Mouse (Mus musculus) urinary bladder, postnatal 4 days (tissue): ENCODE data around the gene Fam69b.
A peak's percentile ranks its signal among the peaks of the same experiment; 100 is the strongest.

Experiments used
- DNase-seq, 2 experiments: peaks; one replicate each; pipeline ENCODE4 v3.0.0; 2021 to 2022; ENCODE audit warnings: low spot score in 2 of 2

Gene Fam69b

DNA sequence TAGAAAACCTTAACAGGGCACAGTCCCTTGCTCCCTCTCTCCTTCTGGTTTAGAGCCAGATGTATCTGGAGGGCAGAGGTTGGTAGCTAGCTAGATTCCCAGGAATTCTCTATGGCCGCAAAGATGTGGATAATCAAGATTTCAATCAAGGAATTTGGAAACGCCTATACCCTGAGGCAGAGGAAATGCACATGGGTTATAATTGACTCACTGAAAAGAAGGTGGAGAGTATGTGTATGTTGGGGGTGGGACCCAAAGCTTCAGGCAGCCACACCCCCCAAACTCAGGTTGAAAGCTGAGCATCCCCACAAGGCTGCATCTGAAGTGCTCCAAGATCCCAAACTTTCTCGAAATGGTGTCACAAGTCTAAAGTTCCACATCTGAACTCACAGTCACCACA is 29.8 kb upstream of the Fam69b start:
- no peak for DNase-seq

DNA sequence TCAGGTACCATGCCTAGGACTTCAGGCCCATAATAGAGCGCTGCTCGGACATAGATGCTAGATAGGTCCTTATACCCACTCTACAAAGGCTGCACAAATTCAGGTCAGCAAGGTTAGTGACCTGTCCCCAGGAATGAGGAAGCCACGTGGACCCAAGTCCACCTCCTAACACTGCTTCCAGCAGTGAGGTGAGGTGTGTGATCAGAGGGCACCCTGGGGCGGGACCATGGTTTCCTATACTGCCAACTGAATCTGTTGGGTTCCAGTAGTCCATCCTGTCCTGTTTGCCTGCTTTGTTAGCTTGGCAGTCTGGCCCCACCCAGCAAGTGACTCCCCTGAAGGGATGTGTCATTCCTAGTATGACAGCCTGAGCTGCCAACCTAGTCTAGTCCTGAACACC is 28.3 kb upstream of the Fam69b start:
- DNase-seq: no peak

DNA sequence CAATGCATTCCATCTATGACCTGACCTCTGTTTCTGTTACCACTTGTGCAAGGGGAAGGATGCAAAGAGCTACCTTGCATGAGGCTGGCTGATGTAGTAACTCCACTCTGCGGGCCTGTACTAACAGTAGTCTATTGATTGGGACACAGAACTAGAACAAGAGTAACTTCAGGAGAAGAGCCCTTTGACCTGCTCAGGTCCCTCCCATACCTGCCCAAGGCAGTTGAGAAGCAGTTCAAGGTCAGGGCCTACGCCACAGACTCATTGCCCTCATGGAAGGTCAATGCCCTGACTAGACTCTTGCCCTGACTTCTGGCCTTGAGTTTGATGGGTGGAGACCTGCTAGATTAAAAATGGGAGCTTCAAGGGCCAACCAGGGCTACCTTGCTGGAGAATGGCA is 27.6 kb upstream of the Fam69b start:
- no peak for DNase-seq

DNA sequence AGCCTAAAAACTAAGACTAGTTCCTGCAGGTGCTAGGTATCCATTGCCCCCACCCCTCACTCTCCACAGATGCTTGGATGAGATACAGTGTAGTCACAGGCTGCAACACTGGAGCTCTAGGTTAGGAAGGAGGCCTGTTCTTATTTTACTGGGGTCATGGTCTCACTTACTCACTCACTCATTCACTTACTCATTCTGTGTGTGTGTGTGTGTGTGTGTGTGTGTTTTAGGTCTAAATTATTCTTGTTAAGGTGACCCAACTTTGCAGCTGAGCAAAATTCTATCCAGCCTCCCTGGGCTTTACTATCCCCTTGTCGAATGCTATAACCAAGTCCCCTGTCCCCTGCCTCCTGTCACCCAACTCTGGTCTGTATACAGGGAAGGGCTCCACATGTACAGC is 26.7 kb upstream of the Fam69b start:
- no peak for DNase-seq

DNA sequence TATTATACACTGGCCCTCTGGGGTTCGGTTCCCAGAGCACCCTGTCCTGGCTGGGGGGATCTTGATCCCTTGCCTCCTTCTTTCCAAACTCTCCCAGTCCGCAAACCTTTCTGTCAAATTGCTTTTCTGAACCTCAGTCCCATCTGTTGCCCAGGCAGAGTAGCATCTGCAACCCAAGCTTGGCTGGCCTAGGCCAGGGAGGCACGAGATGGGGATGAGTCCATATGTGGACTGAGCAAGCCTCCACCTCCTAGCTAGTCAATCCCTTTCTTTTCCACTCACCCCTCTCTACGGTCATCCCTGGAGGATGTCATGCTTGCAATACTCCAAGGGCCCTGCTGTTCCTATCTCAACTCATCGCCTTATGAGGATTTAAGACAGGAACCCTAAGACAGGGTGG is 25.6 kb upstream of the Fam69b start:
- DNase-seq: no peak

DNA sequence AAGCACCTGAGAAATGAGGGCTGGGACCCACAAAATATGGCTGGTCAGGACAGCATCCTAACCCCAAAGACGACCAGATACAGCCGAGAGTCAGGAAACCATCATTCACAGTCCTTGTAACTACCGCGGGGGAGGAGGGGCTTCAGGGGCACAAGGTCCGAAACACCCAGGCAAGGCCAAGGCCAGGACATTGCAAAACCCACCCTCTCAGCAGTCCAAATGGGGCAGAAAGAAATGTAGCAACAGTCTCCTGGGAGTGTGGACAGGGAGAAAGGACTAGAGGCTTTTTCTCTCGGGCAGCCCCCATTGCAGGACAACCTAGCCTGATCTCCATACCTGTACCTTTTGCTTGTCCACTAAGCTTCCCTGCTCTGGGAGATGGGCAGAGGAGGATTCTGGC is 25.1 kb upstream of the Fam69b start:
- DNase-seq: no peak

DNA sequence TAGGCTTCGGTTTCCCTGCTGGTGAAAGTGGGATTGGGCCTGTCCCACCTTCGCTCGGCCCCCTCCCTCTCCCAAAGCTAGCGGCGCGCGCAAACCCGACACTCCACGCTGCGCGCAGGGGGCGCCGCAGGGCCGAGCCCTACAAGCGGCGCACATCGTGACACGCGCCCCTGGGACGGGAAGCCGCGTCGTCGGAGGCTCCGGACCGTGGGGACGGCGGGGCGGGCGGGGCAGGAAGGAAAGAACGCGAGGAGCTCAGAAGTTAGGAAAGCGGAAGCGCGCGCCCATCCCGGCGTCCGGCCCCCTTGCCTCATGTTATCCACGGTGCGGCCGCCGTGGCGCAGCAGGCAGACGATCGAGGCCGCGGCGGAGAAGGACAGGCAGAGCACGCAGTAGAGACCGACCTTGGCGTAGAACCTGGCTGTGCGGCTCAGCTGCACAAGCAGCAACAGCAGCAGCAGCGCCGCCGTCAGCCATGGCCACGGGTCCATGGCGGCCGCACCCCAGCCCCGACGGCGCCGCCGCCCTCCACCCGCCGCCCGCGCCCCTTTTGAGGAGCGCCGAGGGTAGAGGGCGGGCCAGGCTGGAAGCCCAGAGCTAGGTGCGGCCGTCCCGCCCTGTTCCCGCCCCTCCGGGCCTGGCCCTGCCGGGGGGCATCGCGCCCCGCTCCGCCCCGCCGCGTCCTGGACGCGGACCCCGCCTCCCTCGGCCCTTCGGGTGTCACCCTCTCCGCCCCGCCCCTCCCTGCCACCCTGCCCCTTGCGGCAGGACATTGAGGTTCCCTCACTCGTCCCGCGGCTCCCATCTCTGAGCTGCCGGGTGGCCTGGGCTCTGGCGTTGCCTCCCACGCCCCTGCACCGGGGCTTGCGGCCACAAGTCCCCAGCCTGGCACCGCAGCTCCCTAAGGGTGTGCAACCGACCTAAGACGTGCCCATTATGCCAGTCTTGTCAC is 24.3 kb upstream of the Fam69b start, which contains the start of gene Agpat2:
TSS of gene Agpat2 (minus strand) at position 698 of the 952 bp plus-strand sequence.
- peak; percentile 79 to 84 for DNase-seq

DNA sequence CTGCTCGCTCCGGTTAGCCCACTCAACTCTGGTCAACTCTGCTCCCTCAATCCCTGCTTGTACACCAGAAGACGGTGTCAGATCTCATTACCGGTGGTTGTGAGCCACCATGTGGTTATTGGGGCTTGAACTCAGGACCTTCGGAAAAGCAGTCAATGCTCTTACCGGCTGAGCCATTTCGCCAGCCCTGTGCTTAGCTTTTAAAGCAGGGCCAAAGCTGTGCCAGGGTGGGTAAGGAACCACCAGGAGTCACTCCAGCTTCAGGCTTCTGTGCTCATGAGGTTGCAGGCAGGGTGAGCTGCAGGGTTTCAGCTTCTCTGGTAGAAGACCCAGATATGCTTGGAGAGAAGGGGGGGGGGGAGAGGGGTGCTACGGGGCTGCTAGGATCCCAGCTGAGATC is 22.9 kb upstream of the Fam69b start:
- DNase-seq: no peak

DNA sequence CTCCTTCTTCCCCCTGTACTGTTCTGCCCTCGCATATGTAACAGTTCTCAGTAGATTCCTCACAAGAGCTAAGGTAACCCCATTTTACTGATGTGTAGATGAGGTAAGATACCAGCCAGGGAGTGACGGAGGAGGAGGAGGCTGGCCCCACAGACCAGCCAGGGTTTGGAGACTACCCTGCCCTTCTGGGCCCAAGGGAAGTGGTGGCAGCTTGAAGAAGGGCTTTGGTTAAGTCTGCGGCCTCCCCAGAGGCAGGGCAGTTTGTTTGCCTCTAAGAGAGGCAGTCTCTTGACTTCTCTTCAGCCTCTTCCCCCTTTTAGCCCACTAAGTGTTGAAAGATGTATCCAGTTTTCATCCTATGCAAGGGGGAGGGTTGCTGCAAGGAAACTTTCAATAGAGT is 21.7 kb upstream of the Fam69b start:
- DNase-seq: no peak

DNA sequence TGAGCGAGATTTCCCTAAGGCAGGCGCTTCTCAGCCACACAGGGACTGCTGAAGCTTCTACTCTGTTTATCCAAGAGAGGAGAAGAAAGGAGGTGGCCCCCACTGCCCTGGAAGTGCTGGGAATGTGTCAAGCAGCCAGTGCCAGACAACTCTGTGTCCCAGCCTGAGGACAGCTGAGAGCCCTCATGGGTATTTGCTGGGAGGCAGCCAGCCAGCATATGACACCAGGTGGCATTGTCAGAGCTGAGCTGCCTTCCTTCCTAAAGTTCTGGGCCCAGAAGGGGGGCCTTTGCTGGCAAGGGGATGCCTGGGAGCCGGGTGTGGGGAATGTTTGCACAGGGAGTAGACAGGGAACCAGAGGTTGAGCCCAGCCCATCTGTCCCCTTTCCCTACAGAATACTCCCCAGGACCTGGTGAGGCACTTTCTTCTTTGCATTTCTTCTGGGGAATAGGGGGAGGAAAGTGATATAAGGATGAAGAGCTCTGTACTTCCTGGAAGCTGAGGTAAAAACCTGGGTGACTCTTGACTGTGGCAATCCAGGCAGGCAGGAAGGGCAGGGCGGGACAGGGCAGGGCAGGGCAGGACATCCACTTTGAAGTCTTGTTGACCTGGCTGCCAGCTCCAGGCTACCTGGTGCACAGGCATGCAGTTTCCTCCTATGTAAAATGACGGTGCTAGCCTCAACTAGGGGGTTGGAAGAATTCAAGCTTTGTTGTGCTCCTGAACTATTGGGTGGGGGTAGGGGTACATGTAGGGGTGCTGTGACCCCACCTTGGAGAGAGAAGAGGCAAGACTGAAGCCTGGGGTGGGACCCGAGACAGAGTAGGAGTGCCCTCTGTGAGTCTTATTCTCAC is 21.0 kb upstream of the Fam69b start:
- DNase-seq: no peak

DNA sequence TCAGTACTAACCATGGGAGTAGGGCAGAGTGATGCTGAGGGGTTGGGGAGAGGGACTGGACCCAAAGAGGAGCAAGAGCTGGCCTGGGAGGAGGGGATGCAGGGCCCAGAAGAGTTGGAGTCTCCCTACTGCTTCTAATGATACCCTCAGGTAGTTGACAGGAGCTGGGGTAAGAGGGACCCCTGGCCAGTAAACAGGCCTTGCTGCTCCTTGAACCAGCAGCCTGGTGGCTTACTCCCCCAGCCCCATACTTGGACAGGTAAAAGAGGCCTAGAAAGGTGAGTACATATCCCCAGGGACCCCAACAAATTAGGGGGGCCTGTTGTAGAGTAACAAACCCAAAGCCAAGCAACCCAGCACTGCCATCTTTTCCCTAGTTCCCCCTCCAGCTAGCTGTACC is 19.5 kb upstream of the Fam69b start:
- no peak for DNase-seq

DNA sequence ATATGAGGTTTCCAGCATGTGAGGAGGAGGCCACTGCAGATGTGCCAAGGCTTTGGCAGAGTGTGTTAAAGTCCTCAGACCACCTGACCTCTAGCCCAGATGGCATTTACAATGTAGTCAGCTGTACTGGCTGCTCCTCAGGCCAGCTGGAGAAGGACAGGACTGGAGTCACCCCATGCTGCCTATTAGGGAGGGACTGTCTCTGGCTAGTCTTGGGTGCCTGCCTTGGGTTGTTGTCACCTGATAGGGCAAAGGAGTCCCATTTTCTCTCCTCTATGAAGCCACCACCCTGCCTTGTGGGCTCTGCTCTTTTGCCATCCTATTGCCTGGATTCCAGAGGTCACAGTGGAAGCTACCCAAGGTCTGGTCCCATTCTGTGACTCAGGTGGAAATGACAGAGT is 19.0 kb upstream of the Fam69b start:
- DNase-seq: no peak

DNA sequence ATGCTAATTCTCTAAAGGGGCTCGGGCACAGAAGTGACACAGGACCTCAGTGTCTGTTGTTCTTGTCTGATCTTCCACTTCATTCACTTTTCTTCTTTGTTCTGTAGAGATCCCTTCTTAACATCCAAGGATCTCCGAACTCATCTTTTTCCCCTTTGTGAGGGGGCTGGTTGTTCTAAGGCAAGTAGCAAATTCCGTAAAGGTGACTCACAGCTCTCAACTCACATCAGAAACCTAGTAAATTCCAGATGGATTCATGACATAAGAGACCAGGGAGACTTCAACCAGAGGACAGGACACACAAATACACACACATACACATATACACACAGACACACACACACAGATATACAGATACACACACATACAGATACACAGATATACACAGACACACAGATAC is 17.7 kb upstream of the Fam69b start:
- no peak for DNase-seq

DNA sequence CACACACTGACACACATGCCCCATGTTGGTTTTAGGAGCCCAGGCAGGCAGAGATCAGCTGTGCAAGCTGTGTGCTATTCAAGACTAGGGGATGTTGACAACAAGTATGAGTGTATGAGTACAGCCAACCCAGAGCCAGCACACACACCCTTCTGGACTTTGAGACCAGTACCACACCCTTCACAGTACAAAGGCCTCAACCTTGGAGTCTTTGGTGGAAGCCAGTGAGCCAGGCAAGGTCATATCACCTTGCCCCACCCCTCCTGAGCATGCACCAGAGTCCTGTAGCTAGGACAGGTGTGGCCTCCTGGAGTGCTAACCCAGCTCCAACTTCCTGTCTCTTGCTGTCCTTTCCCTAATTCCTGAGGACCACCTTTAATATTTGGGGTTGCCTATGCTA is 17.2 kb upstream of the Fam69b start:
- no peak for DNase-seq

DNA sequence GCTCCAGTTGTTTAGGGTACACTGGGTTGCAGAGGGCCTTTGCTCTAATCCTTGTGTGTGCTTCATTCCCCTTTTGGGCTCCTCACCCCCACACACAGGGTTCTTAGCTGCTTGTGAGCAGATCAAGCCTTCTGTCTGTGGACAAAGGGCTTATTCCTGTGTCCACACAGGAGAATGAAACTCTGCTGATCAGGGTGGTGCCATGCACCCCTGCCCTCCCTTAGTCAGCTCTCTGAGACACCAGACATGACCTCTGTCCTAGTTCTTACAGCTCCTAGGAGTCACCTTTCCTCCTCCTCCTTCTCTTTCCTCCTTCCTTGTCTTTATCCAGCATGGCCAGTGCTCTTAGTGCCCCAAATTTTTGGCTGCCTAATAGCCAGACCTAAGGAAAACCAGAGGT is 16.4 kb upstream of the Fam69b start:
- no peak for DNase-seq

DNA sequence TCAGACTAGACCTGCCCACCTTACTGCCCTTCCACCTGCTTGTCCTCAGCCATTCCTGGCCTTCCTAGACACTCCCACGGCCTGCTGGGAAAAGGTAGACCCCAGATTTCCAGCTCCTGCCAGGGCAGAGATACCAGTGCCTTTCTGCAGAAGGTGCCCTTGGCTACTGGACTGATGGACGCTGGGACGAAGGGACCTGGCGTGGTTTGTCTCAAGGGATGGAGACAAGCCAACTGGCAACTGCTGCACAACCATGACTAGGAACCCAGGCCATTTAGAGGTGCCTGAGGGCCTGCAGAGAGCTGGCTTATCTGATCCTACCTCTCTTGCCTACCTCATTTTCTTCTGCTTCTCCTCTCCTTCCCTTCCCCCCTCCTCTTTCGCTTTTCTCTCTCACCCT is 13.4 kb upstream of the Fam69b start:
- DNase-seq: no peak

DNA sequence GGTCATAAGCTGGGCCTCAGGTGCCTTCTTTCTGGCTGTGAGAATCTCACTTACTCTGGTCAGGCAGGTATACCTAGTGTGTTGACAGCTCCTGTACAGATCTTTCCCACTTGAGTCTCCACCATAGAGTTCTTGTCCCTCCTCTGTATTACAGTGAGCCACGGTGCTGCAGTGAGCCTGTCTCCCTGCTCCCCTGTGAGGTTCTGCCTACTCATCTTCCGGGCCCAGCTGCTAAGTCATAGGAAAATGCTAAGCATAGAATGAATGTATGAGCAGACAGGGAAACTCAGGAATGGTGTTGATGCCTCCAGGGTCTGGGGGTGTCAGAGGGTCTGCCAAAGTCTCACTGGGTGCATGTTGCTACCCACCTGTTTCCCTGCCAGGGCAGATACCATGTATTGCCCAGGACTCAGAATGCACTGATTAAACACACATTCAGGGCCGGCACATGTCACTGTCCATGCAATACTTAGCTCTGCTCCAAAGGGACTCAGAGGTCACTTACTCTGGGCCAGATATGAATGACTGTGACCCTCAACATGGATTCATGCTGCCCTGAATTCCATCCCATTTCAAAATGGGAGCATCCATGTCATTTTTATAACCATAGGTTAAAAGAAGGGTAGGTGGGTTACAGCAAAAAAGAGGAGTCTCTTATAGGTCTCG is 12.7 kb upstream of the Fam69b start:
- no peak for DNase-seq

DNA sequence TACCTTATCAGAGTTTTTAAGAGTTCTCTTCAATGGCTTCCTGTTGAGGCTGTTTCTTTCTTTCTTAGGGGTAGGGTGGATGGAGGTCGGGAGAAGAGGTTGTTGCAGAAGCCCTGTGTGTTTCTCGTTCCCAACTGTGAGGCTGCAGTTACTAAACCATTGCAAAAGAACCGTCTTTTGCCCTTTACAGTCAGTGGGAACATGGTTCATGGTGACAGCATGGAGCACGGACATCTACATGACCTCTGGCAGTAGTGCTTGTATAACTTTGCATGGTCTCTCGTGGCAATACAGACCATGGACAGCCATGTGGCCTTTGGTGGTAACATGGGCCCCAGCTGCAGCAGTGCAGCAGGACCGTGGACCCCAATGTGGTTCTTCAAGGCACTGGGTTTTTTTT is 10.9 kb upstream of the Fam69b start:
- DNase-seq: no peak

DNA sequence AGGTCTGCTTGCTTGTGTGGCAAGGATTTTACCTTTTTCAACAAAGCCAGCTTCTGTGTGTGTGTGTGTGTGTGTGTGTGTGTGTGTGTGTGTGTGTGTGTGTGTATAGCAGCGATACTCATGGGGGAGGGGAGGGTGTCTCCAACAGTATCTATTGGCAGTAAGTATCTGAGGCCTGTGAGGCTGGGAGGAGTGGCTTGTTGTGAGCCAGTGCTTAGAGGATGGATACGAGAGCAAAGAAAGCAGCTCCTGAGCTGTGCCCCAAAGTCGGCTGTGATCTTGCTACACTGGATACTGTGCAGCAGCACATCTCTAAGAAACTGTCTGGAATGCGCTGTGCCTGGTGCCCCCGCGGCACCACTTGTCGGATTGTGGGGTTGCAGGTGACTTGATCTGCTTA is 10.3 kb upstream of the Fam69b start:
- no peak for DNase-seq

DNA sequence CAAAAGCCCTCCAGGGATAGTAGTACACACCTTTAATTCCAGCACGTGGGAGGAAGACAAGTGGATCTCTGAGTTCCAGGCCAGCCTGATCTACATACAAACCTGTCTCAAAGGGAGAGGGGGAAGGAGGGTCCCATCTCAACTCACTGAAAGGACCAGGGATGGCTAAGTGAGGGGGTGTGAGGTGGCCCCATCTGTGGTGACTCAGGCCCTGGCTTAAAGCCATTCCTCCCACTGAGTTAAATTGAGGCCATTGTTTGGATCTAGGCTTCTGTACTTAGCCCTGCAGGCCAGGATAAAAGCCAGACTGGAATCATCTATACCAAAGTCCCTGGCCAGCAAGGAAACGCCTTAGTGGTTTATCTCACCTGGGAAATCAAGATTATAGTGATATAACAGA is 7.0 kb upstream of the Fam69b start:
- no peak for DNase-seq

DNA sequence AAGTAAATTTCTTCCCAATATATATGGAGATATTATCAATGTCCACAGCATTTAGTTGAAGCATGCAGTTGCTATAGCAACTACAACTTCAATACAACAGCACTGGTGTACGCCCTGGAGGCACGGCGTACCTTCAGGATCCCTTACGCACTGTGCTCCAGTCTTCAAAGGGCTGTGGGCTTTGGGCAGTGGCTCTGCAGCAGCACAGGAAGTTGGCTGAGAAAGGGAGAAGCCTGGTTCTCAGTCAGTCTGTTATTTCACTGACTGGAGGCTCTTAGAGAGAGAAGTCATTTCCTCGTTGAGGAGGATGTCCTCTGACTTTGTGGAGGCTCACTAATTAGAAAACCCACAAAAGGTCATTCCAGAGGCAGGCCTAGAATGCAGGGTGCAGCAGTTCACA is 5.3 kb upstream of the Fam69b start:
- no peak for DNase-seq

DNA sequence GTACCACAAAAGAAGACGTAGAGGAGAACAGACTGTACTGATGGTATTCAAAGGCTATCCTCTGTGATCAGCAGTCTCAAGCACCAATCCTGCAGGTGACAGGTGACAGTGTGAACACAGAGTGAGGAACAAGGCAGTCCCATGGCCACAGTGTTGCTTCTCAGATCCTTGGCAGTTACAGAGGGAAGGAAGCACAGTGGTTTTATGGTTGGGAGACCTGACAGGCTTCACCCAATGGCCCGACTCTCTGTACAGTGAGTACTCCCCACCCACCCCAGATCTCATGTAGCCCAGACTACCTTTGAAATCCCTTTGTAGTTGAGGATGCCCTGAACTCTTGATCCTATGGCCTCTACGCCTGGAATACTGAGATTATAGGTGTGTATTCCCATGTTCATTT is 2.8 kb upstream of the Fam69b start:
- no peak for DNase-seq
